Mouse (Mus musculus) megakaryocyte, embryonic 14.5 days (primary cell): ENCODE results near the gene Adcy4.

Experiments used
- FLI1 ChIP-seq: IDR thresholded peaks from 2 replicates; pipeline ENCODE4 v1.6.1; 2012; ENCODE audit warnings: low read length, inconsistent platforms, mixed read lengths
- GATA1 ChIP-seq: IDR thresholded peaks from 3 replicates; pipeline ENCODE4 v1.6.1; 2012; ENCODE audit warnings: mixed read lengths, low read length, inconsistent platforms, borderline replicate concordance

DNA sequence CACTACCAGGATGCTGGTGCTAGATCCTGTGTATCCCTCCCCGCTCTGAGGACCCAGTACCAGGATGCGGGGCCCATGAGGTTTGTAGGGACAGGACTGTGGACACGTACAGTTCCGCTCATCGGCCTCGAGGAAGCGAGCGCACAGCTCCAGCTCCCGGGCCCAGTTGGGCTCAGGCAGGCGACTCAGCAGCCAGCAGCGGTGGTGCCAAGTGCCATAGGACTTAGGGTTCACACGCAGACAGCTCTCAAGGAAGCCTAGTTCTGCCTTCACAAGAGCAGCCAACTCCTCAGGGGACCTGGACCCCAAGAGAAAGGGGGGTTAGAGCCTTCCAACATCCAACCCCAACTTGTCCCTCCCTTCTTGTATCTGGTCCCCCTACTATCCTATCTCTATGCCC lies 63.2 kb downstream of the Adcy4 start:
- TF ChIP-seq GATA1 (no peak), FLI1 (no peak)
